Mouse (Mus musculus) bone marrow, adult 2 months (tissue): ENCODE results near the gene Lrrc45.

Source experiments
- CTCF ChIP-seq: fragments of 200-500 bp; IDR thresholded peaks from 2 replicates; pipeline ENCODE4 v1.5.1; 2011; ENCODE audit warnings: low read length, control low read depth; ENCODE audit not compliant: control insufficient read depth, insufficient read depth
- POLR2A ChIP-seq: fragments of 200-500 bp; IDR thresholded peaks from 2 replicates; pipeline ENCODE4 v1.6.1; 2011; ENCODE audit warnings: low read depth, mild to moderate bottlenecking, control low read depth, low read length, borderline replicate concordance; ENCODE audit not compliant: control insufficient read depth

GRCm38 (mm10) chr11:120706120-120706519 is 7.6 kb upstream of the Lrrc45 start:
- TF ChIP-seq CTCF (no peak), POLR2A (no peak)
